Mouse (Mus musculus): ENCODE results near the gene Zxdb.
"Not testable (repeated sequence)": the region's sequence is repeated elsewhere in the genome, so short reads cannot be mapped to it uniquely, and the experiment has no call there.

Zxdb gene

DNA sequence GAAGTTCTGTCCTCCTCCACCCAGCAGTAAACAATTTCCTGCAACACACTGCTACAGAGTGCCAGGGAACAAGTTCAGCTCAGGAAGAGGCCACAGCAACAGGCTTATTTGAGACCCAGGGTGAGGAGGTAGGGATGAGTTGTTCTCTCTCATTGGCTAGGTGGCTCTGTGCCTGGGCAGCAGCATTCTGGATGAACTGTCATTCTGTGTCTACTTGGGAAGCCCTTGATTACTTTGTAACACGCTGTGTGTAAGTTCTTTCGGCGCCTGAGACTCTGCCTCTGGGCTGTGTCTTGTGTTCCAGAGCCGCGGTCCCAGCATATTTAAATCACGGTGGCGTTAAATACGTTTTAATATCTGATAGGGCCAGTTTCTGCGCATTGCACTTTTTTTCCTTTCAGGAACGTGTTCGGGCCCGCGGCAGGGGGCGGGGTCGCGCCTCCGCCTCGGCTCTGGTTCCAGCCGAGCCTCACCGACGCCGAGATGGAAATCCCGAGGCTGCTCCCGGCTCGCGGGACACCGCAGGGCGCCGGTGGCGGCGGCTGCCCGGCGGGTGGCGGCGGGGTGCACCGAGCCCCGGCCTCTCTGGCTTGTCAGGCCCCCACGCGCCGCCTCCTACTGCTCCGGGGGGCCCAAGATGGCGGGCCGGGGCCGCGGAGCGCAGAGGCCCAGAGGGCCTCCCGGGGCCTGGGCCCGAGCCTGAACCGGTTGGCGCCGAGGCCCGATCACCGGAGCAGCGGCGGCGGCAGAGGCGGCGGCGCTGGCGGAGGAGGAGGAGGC is at the start of gene Zxdb:
Gene Zxdb, plus strand, starts transcription at position 378 of the 780 bp plus-strand sequence.
- not testable (repeated sequence) for H3K4me3 ChIP-seq (replicated peaks; ENCODE audit: low read length); H3K27me3 ChIP-seq (ENCODE audit: insufficient read depth, low read length); H3K9me3 ChIP-seq (ENCODE audit: low read length); H3K36me3 ChIP-seq (ENCODE audit: insufficient read depth, low read length); H3K4me1 ChIP-seq (replicated peaks; ENCODE audit: low read depth, low read length)

GRCm38 (mm10) chrX:94674977-94675376 is 49.4 kb upstream of the Zxdb start:
- Histone ChIP-seq H3K36me3 (ENCODE audit: insufficient read depth, low read length) (no peaks in the 10 kb centered on the region), H3K9me3 (ENCODE audit: low read length) (no peaks in the 10 kb centered on the region), H3K27me3 (ENCODE audit: insufficient read depth, low read length) (no peaks in the 10 kb centered on the region), H3K4me1 (replicated peaks; ENCODE audit: low read depth, low read length) (no peaks in the 10 kb centered on the region), H3K4me3 (replicated peaks; ENCODE audit: low read length) (no peak overlapping the region)
- TF ChIP-seq NANOG (IDR thresholded peaks at IDR 0.05; ENCODE audit: borderline replicate concordance, low read length) (no peak), POU5F1 (IDR thresholded peaks at IDR 0.05; ENCODE audit: borderline replicate concordance, low read length) (no peak), CTCF (conservative IDR thresholded peaks at IDR 0.05; ENCODE audit: low read length) (peak; percentile 25)

GRCm38 (mm10) chrX:94681581-94681980 is 42.8 kb upstream of the Zxdb start:
- H3K4me3 ChIP-seq (replicated peaks; ENCODE audit: low read length); H3K27me3 ChIP-seq (ENCODE audit: insufficient read depth, low read length); H3K9me3 ChIP-seq (ENCODE audit: low read length): not testable (repeated sequence)

DNA sequence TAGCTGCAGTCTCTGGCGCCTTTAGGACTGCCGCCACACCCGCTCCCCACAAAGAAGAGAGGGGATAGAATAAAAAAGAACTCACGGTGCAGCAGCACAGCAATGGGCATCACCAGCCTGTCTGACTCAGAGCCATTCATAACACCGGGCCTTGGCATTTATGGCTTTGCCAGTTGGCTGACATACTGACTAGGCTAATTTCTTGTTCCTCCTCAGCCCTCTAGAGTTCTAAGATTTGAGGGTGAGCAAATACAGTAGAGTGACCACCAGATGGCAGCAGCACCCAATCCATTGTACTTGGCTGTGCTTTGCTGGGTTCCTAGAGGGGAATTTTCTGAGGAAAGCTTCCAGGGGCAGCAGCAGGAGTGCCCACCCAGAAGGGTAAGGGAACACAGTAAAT is 34.8 kb upstream of the Zxdb start:
- H3K4me3 ChIP-seq (replicated peaks; ENCODE audit: low read length); H3K27me3 ChIP-seq (ENCODE audit: insufficient read depth, low read length); H3K9me3 ChIP-seq (ENCODE audit: low read length); H3K36me3 ChIP-seq (ENCODE audit: insufficient read depth, low read length); H3K4me1 ChIP-seq (replicated peaks; ENCODE audit: low read depth, low read length): not testable (repeated sequence)

More at GRCm38 (mm10) chrX:94681581-94681980, 42.8 kb upstream of the Zxdb start:
- H3K4me1 ChIP-seq (replicated peaks; ENCODE audit: low read depth, low read length); H3K36me3 ChIP-seq (ENCODE audit: insufficient read depth, low read length): not testable (repeated sequence)

GRCm38 (mm10) chrX:94706676-94707075 is 17.7 kb upstream of the Zxdb start:
- H3K4me1 ChIP-seq (replicated peaks; ENCODE audit: low read depth, low read length); H3K27me3 ChIP-seq (ENCODE audit: insufficient read depth, low read length); H3K9me3 ChIP-seq (ENCODE audit: low read length); H3K4me3 ChIP-seq (replicated peaks; ENCODE audit: low read length); H3K36me3 ChIP-seq (ENCODE audit: insufficient read depth, low read length): not testable (repeated sequence)

DNA sequence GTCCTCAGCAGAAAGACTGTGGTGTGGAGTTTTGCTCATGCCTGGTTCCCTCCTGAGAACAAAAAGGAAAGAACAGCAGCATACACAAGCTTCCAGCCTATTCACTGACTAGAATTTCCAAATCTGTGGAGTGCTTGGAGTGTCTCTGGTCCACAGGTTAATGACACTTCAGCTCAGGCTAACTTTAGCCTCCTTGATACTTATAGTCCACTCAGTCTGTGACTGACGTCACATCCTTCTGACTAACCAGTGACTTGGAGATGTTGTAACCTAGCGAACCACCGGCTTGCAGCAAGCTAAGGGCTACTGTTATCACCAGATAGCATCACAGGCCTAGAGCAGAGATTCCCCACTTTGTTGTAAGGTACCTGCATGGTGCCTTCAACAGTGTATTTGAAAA is 14.6 kb upstream of the Zxdb start:
- H3K4me1 ChIP-seq (replicated peaks; ENCODE audit: low read depth, low read length); H3K4me3 ChIP-seq (replicated peaks; ENCODE audit: low read length); H3K9me3 ChIP-seq (ENCODE audit: low read length); H3K36me3 ChIP-seq (ENCODE audit: insufficient read depth, low read length); H3K27me3 ChIP-seq (ENCODE audit: insufficient read depth, low read length): not testable (repeated sequence)

- H3K9me3 ChIP-seq (ENCODE audit: low read length); H3K4me1 ChIP-seq (replicated peaks; ENCODE audit: low read depth, low read length); H3K27me3 ChIP-seq (ENCODE audit: insufficient read depth, low read length); H3K4me3 ChIP-seq (replicated peaks; ENCODE audit: low read length); H3K36me3 ChIP-seq (ENCODE audit: insufficient read depth, low read length): not testable (repeated sequence)
These were observed 702 bp downstream of the Zxdb start for GRCm38 (mm10) chrX:94724972-94725569.

DNA sequence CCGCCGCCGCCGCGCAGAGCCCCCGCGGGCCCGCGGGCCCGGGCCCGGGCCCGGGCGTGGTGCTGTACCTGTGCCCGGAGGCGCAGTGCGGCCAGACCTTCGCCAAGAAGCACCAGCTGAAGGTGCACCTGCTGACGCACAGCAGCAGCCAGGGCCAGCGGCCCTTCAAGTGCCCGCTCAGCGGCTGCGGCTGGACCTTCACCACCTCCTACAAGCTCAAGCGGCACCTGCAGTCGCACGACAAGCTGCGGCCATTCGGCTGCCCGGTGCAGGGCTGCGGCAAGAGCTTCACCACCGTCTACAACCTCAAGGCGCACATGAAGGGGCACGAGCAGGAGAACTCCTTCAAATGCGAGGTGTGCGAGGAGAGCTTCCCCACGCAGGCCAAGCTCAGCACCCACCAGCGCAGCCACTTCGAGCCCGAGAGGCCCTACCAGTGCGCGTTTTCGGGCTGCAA is 1.3 kb downstream of the Zxdb start:
- not testable (repeated sequence) for H3K27me3 ChIP-seq (ENCODE audit: insufficient read depth, low read length); H3K9me3 ChIP-seq (ENCODE audit: low read length); H3K4me3 ChIP-seq (replicated peaks; ENCODE audit: low read length); H3K36me3 ChIP-seq (ENCODE audit: insufficient read depth, low read length); H3K4me1 ChIP-seq (replicated peaks; ENCODE audit: low read depth, low read length)

- H3K9me3 ChIP-seq (ENCODE audit: low read length) = no peaks in the 10 kb centered on the region
- no peak for TF ChIP-seq CTCF (conservative IDR thresholded peaks at IDR 0.05; ENCODE audit: low read length)
- TF ChIP-seq POU5F1 (IDR thresholded peaks at IDR 0.05; ENCODE audit: borderline replicate concordance, low read length) = no peak
- no peak for TF ChIP-seq NANOG (IDR thresholded peaks at IDR 0.05; ENCODE audit: borderline replicate concordance, low read length)
- H3K4me3 ChIP-seq (replicated peaks; ENCODE audit: low read length) = no peak overlapping the region
- no peaks in the 10 kb centered on the region for H3K27me3 ChIP-seq (ENCODE audit: insufficient read depth, low read length)
- H3K4me1 ChIP-seq (replicated peaks; ENCODE audit: low read depth, low read length) = no peaks in the 10 kb centered on the region
- no peaks in the 10 kb centered on the region for H3K36me3 ChIP-seq (ENCODE audit: insufficient read depth, low read length)
These were observed 7.2 kb downstream of the Zxdb start for GRCm38 (mm10) chrX:94731596-94731995.

DNA sequence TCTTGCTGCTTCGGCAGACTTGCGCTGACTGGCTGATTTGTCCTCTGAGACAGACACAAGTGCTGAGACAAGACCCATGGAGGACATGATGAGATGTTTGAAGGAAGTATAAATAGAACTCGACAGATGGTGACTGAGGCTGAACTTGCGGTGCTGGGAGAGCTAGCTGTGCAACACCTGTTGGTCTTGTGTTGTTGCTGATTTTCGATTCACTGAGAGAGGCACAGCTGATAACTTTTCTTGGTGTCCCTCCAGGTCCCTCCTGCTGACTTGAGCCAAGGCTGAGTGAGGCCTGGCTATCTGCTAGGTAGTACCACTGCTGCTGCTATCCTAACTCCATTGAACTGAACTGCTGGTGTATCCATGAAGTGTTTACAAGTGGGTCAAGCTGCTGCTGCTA is 29.4 kb downstream of the Zxdb start:
- Histone ChIP-seq H3K4me3 (replicated peaks; ENCODE audit: low read length) (no peak overlapping the region), H3K4me1 (replicated peaks; ENCODE audit: low read depth, low read length) (no peaks in the 10 kb centered on the region), H3K27me3 (ENCODE audit: insufficient read depth, low read length) (no peaks in the 10 kb centered on the region), H3K9me3 (ENCODE audit: low read length) (no peaks in the 10 kb centered on the region), H3K36me3 (ENCODE audit: insufficient read depth, low read length) (no peaks in the 10 kb centered on the region)
- TF ChIP-seq CTCF (conservative IDR thresholded peaks at IDR 0.05; ENCODE audit: low read length) = no peak
- no peak for TF ChIP-seq POU5F1 (IDR thresholded peaks at IDR 0.05; ENCODE audit: borderline replicate concordance, low read length)
- TF ChIP-seq NANOG (IDR thresholded peaks at IDR 0.05; ENCODE audit: borderline replicate concordance, low read length) = no peak
